Mouse (Mus musculus) heart, embryonic 16.5 days (tissue): ENCODE measurements at regions not wholly inside any gene's neighbourhood (a gene's known extent, or its start where the extent isn't known, plus 50 kb on each side); places are given as distances from the start of the nearest gene placed in this dataset.
"Not testable (repeated sequence)": the region's sequence is repeated elsewhere in the genome, so short reads cannot be mapped to it uniquely, and the experiment has no call there.

Source experiments
- ATAC-seq: fragments of 200-750 bp; cut with Nextera tagmentation; replicated peaks from 2 replicates; pipeline ENCODE4 v1.8.0; 2017; ENCODE audit warnings: moderate number of reproducible peaks; ENCODE audit not compliant: insufficient read depth, low FRiP score; ENCODE audit errors: extremely low read depth
- H3K27ac ChIP-seq: fragments of 300-500 bp; sonication (generic); 2 replicates; pipeline ENCODE4 v1.5.1; 2014; ENCODE audit warnings: mild to moderate bottlenecking, low read length, control low read depth, moderate library complexity
- H3K27me3 ChIP-seq: fragments of 300-500 bp; sonication (generic); 2 replicates; pipeline ENCODE4 v1.6.1; 2014; ENCODE audit warnings: low read length, mixed read lengths; ENCODE audit not compliant: control insufficient read depth, insufficient read depth
- H3K36me3 ChIP-seq: fragments of 300-500 bp; sonication (generic); 2 replicates; pipeline ENCODE4 v1.6.1; 2014; ENCODE audit not compliant: control insufficient read depth, insufficient read depth
- H3K4me1 ChIP-seq: fragments of 300-500 bp; sonication (generic); 2 replicates; pipeline ENCODE4 v1.6.1; 2014; ENCODE audit warnings: low read length, mixed read lengths; ENCODE audit not compliant: control insufficient read depth, insufficient read depth
- H3K4me2 ChIP-seq: fragments of 300-500 bp; sonication (generic); 2 replicates; pipeline ENCODE4 v1.6.1; 2014; ENCODE audit warnings: low read depth, mild to moderate bottlenecking, control low read depth, low read length
- H3K4me3 ChIP-seq: fragments of 300-500 bp; sonication (generic); 2 replicates; pipeline ENCODE4 v1.5.1; 2014; ENCODE audit warnings: mild to moderate bottlenecking, control low read depth, low read length
- H3K9ac ChIP-seq: fragments of 300-500 bp; sonication (generic); 2 replicates; pipeline ENCODE4 v1.6.1; 2014; ENCODE audit warnings: low read length, control low read depth
- H3K9me3 ChIP-seq: fragments of 300-500 bp; sonication (generic); replicated peaks from 2 replicates; pipeline ENCODE4 v1.6.1; 2016; ENCODE audit warnings: low read length; ENCODE audit not compliant: control insufficient read depth
- WGBS: fragments of 180-500 bp; shearing (Covaris S2); extraction: QIAGEN DNeasy Blood & Tissue Kit; methylation state at CpG from one replicate; pipeline ENCODE4 v1.1.7; 2014; 5-methylcytosine and 5-hydroxymethylcytosine counted together

DNA sequence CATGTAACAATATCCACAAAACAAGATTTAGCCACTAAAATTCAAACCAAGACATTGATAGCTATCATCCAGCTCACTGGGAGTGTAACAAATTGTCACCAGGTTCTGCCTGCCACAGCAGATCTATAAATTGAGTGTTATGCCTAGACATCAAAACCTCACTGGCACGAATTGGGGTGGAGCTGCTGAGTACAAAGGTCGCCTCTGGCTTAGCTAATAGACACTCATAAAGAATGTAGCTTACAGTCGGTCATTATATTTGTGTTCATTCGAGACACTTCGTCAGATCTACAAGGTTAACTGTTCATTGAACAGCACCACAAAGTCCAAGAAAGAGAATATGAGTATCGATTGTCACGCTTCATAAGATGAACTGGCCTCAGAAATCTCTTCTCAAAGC, 1121.3 kb downstream of the Galc start:
- no peaks in the 10 kb centered on the region for H3K4me1 ChIP-seq
- no peak for ATAC-seq
- H3K27me3 ChIP-seq, result no peaks in the 10 kb centered on the region
- no peak overlapping the region for H3K4me2 ChIP-seq
- no peaks in the 10 kb centered on the region for H3K36me3 ChIP-seq
- H3K4me3 ChIP-seq, result no peak overlapping the region
- 76% methylated on average over 7 of the region's 7 CpGs for WGBS
- H3K9me3 ChIP-seq, result no peaks in the 10 kb centered on the region
- H3K9ac ChIP-seq, result no peak overlapping the region
- H3K27ac ChIP-seq, result no peak overlapping the region

DNA sequence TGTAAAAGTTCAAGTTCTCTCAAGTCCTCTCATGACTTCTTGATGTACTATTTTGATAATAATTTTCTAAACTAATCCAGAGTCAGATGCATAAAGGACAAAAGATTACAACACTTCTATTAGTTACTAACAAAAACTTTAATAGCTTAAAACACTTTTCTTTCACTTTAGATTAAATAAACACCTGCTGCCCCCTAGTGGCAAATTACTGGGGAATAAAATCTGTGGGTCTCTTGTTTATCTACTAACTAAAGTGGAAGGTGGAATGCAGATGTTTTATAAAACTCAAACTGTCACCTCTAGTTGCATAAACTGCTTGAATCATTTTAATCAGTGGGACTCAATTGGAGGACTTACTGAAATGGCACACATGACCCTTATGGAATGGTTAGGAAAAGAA, 1129.0 kb downstream of the Galc start:
- no peaks in the 10 kb centered on the region for H3K27me3 ChIP-seq
- no peaks in the 10 kb centered on the region for H3K9me3 ChIP-seq
- H3K4me1 ChIP-seq, result no peaks in the 10 kb centered on the region
- no peak overlapping the region for H3K27ac ChIP-seq
- H3K36me3 ChIP-seq, result no peaks in the 10 kb centered on the region
- no peak overlapping the region for H3K4me2 ChIP-seq
- ATAC-seq, result no peak
- H3K9ac ChIP-seq, result no peak overlapping the region
- no peak overlapping the region for H3K4me3 ChIP-seq

DNA sequence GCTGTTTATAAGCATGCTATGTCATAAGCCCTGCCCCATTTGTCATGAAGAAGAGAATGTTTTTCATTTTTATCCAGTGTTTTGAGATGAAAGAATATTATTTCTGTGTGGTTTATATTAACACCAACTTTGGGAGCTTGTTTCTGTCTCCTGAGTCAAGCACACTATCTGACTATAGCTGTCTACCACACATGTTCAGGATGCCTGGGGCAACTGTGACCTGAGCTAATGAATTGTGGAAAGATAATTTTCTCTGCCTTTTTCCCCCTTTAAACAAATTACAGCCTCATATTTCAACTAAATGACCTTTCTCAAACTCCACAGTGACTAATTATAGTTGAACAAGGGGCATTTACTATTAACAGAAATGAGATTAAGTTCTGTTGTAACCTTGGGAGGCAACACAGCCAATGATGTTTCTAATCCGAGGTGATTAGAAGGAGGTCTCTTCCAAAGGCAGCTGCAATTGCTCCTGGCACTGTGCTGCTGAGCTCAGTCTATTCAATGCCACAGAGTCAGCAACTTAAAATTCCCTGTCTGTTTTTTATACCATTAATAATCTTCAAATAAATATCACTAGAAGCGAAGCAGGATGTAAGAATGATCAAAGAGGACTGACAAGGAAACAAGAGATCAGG, 1168.6 kb downstream of the Galc start:
- WGBS, result 51% methylated on average over 2 of the region's 2 CpGs
- Histone ChIP-seq H3K9me3 (no peaks in the 10 kb centered on the region), H3K4me3 (no peak overlapping the region), H3K9ac (no peak overlapping the region), H3K27me3 (no peaks in the 10 kb centered on the region), H3K4me2 (no peak overlapping the region), H3K36me3 (no peaks in the 10 kb centered on the region), H3K27ac (no peak overlapping the region), H3K4me1 (no peaks in the 10 kb centered on the region)
- ATAC-seq, result no peak

DNA sequence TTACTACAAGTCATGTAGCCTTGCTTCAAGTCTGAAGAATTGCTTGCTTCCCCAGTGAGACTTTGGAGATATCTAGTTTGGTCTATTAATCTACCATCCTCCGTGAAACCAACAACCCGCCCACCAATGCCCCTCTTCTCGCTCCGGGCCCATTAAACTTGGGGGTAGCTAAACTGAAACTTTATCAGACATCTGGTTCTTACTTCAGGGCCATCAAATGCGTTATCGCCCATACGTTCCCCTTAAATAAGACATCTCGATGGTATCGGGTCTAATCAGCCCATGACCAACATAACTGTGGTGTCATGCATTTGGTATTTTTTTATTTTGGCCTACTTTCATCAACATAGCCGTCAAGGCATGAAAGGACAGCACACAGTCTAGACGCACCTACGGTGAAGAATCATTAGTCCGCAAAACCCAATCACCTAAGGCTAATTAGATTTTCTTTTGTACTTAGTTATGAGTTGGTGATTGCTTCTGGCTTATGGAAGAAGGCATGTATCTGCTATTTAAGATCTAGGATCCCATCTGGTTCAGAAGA, 1197.8 kb downstream of the Galc start:
- not testable (repeated sequence) for H3K27ac ChIP-seq, H3K27me3 ChIP-seq, H3K4me2 ChIP-seq, H3K9me3 ChIP-seq, H3K4me3 ChIP-seq, H3K9ac ChIP-seq, H3K36me3 ChIP-seq, H3K4me1 ChIP-seq
- 78% methylated on average over 11 of the region's 13 CpGs for WGBS
- peak; percentile 100 for ATAC-seq

DNA sequence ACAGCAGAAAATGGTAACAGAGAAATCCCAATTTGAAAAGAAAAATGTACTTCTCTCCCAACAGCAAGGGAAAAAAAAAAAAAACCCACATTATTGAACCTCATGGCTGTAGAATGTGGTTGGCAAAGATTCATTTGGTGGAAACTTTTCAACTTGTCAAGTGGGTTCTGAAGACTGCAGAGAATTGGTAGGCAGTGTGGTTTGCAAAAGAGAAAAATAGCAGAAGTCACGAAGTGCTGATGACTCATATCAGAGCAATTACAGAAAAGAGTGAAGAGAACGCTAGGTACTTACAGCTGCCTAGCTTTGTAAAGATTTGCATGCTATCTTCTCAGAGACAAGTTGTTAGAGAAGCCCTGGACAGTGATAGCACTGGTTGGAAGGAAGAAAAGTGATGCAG, 1211.6 kb downstream of the Galc start:
- no peak overlapping the region for H3K4me2 ChIP-seq
- no peak for ATAC-seq
- H3K36me3 ChIP-seq, result no peaks in the 10 kb centered on the region
- no peak overlapping the region for H3K4me3 ChIP-seq
- no peaks in the 10 kb centered on the region for H3K27me3 ChIP-seq
- 38% methylated on average over 2 of the region's 2 CpGs for WGBS
- H3K9ac ChIP-seq, result no peak overlapping the region
- no peak overlapping the region for H3K27ac ChIP-seq
- H3K9me3 ChIP-seq, result peaks cover 5% of the 10 kb centered on the region
- no peaks in the 10 kb centered on the region for H3K4me1 ChIP-seq
